Mouse (Mus musculus) brown adipose tissue, adult 24 weeks (tissue): ENCODE measurements at regions not wholly inside any gene's neighbourhood (a gene's known extent, or its start where the extent isn't known, plus 50 kb on each side); places are given as distances from the start of the nearest gene placed in this dataset.

Experiments used
- H3K27ac ChIP-seq: fragments of 200-500 bp; replicated peaks from 2 replicates; pipeline ENCODE4 v1.5.1; 2012; ENCODE audit warnings: low read depth, mild to moderate bottlenecking, low read length
- H3K4me1 ChIP-seq: fragments of 200-500 bp; 2 replicates; pipeline ENCODE4 v1.6.1; 2012; ENCODE audit warnings: low read length, mixed read lengths; ENCODE audit not compliant: control insufficient read depth, insufficient read depth, insufficient read length
- H3K4me3 ChIP-seq: fragments of 200-500 bp; 2 replicates; pipeline ENCODE4 v1.5.1; 2012; ENCODE audit warnings: low read depth, mild to moderate bottlenecking, low read length, moderate library complexity; ENCODE audit not compliant: insufficient read depth

DNA sequence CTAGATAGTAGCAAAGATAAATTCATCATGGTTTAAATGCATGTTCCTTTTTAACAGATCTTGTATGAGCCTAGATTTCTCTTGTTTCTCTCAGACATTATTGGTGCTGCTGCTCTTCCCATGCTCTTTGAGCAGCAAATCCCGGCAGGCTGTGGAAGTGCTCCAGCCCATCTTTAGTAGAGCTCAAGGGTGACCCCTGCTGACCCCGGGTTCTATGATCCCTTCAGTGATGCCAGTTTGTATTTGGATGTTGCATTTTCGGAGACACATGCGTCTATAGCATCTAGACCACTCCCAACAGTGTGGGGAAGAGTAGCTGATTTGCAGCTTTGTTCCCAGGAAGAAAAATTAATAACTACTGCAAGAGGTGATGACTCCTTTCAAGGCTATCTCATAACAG lies 164.3 kb downstream of the Otol1 start:
- no peak overlapping the region for H3K4me3 ChIP-seq
- H3K27ac ChIP-seq, result no peak overlapping the region
- no peaks in the 10 kb centered on the region for H3K4me1 ChIP-seq

DNA sequence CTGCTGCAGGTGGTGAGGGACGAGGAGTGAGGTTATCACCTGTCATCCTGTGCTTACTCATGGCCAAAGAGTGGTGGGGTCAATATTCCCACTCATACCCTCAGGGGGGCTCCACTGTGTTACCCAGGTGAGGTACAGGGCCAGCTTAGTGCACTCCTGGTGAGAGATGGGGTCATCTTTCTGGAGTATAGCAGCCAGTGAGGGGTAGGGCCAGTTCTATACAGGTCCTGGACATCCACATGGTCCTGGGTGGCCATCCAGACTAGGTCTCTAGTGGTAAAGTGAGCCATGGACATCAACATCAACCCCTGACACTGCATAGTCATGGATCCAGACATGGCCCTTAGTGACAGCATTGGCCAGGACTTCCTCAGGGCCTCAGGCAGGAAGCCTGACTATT lies 169.0 kb downstream of the Otol1 start:
- H3K4me1 ChIP-seq, result no peaks in the 10 kb centered on the region
- no peak overlapping the region for H3K4me3 ChIP-seq
- no peak overlapping the region for H3K27ac ChIP-seq

DNA sequence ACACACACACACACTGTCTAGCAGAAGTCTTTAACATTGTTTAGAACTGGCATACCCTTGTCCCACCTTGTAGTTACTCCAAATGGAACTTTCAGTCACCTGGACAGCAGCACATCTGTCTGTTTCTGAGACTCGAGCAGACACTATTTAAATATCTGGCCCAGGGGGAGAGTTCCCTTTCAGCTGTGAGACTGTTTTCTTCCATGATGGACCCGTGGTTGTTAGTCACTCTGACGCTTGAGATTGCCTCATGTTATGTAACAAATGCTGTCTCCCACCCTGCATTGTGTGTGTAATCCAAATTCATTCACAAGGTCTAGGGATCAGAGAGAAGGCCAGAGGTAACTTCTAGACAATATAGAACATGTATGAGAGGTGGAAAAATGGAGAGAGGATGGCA lies 174.2 kb downstream of the Otol1 start:
- H3K4me1 ChIP-seq, result no peaks in the 10 kb centered on the region
- no peak overlapping the region for H3K4me3 ChIP-seq
- H3K27ac ChIP-seq, result no peak overlapping the region

DNA sequence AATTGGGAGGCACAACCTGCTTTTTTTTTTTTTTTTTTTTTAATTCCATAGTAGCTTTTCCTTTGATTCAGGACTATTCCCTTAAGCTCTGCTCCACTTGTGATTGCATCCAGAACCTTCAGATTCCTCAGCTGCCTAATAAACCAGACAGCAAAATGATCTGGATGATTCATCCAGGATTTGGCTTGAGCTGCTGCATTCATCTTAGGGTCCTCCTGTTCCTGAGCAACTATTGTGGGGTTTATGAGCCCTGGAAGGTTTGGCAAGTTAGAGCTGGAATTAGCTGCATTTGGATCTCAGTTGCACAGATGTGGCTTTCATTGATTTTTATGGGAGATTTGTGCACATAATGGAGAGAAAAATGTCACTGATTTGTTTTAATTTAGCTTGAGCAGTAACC lies 183.3 kb downstream of the Otol1 start:
- Histone ChIP-seq H3K4me3 (no peak overlapping the region), H3K4me1 (no peaks in the 10 kb centered on the region), H3K27ac (no peak overlapping the region)

DNA sequence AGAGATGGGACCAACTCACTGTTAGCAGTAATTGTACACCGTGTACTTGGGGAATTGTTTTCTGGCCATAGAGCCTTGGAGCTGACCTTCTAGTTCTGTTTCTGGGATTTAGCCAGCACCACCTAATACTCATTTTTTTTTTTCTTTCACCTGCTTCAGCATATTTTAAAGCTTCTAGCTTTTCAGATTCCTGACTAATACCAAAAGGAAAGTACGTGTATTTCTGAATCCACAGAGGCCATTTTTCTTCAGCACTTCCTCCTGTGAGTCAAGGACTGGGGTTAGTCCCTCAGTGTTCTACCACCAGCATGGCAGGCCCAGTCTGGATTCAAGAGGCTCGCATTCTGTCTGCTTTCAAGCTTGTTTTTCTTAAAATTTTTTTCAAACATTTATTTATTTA lies 189.3 kb downstream of the Otol1 start:
- no peak overlapping the region for H3K4me3 ChIP-seq
- no peak overlapping the region for H3K27ac ChIP-seq
- no peaks in the 10 kb centered on the region for H3K4me1 ChIP-seq

DNA sequence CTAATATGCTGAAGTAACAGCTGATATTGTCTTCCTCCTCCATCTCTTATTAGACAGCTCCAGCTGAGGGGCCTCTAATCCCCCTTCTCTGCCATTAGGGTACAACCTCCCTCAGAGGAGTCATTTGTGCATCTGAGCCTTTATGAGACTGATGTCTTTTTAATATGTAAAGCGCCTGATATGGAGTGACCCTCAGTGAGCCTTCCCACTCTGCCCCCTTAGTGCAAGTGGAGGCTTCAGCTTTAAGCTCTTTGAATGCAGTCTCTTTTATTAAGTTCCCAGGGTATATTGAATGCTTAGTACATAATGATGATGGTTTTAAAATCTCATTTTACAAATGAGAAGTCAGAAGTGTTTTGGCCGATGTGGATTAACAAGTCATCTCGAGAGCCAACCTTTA lies 191.5 kb downstream of the Otol1 start:
- H3K4me3 ChIP-seq, result no peak overlapping the region
- H3K27ac ChIP-seq, result no peak overlapping the region
- no peaks in the 10 kb centered on the region for H3K4me1 ChIP-seq

DNA sequence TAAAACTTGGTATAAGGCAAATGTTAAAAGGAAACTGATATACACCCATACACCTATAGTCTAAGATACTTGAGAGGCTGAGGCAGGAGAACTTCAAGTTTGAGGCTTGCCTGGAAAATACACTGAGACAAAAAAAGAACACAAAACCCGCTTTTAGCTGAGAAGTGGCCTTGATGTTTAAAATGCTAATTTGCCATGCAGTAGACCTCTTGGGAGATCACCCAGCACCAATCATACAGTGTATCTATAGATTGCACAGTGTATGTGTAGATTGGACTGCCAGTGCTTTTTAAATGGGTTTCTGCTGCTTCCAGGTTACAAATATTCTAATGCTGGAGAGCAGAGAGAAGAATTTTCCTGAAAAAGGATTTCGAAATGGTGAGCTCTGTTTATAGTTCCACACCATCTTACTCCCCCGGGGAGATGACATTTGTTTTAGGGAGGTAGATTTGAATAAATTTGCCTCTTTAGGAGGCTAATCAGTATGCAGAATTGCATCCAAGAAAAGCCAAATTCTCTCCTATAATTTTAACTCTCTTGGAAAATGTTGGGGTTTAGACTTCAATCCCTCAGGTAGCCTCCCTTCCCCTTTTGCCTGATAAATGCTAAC lies 194.0 kb downstream of the Otol1 start:
- Histone ChIP-seq H3K4me3 (no peak overlapping the region), H3K27ac (no peak overlapping the region), H3K4me1 (no peaks in the 10 kb centered on the region)

DNA sequence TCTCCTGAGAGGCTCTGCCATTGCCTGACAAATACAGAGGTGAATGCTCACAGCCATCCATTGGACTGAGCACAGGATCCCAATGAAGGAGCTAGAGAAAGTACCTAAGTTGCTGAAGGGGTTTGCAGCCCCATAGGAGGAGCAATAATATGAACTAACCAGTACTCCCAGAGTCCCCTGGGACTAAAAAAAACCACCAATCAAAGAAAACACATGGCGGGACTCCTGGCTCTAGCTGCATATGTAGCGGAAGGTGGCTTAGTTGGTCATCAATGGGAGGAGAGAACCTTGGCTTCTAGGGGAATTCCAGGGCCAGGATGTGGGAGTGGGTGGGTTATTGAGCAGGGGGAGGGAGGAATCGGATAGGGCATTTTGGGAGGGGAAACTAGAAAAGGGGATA lies 207.8 kb downstream of the Otol1 start:
- H3K4me1 ChIP-seq, result no peaks in the 10 kb centered on the region
- no peak overlapping the region for H3K4me3 ChIP-seq
- no peak overlapping the region for H3K27ac ChIP-seq

DNA sequence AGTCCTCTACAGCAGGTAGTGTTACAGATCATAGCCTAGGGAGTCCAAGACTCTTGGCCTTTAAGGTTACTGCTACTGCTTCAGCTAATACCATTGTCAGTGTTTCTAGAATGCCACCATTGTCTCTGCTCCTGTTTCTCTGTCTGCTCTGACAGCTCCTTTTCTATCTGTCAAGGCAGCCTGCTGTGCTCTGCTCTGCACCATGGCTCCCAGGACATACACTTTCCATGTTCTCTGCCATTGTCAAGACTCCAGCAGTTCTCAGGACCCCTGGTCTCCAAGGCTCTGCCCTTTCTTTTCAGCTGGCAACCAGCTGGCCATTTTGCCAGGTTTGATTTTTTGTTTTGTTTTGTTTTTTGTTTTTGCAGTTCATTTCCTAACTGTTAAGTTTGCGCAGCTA lies 208.7 kb downstream of the Otol1 start:
- H3K27ac ChIP-seq, result no peak overlapping the region
- H3K4me1 ChIP-seq, result no peaks in the 10 kb centered on the region
- H3K4me3 ChIP-seq, result no peak overlapping the region

DNA sequence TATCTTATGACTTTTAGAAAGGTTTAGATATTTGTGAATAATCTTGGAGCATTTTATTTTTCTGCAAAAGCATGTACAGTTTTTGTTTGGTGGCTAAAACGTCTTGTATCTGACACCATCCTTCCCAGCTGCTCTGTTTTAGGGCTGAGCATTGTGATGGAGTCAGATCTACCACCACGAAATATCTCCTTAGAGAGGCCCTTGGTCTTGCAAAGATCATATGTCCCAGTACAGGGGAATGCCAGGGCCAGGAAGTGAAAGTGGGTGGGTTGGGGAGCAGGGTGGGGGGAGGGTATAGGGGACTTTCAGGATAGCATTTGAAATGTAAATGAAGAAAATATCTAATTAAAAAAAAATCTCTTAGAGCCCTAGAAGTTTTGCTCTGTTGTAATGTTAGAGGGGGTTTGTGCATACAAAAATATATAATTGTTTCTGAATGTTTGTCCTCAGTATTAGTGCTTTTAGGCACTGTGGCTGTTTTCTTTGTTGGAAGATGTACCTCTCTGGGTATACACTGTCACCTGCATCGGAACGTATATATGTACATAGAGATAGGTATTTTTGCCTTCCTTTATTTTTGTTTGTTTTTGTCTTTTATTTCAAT lies 211.4 kb downstream of the Otol1 start:
- Histone ChIP-seq H3K4me1 (no peaks in the 10 kb centered on the region), H3K4me3 (no peak overlapping the region), H3K27ac (no peak overlapping the region)

DNA sequence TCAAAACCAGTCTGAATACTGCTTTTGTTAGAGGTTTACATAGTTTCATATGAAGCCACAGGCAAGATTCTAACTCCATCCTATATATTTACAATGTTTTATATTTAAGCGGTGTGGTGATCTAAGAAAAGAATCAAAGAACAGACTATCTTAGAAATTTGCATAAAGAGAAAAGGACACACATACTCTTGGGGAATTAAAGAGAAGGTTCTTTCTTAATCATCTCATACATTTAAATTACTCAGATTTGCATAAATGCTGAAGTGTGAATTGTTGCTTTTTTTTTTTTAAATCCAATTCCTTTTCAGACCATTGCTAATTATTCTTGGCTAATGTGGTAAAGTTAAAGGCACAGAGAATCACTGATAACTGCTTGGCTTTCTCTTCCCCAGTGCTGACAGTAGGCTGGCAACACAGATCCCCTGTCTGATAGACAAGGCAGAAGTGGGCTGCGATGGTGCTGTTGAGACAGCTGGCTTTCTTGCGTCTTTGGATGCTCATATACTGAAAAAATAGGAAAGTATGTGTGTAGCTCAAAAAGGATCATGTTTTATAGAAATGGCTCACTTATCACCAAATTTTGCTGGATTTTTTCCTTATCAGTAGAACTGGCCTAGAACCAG lies 216.1 kb downstream of the Otol1 start:
- Histone ChIP-seq H3K4me1 (no peaks in the 10 kb centered on the region), H3K4me3 (no peak overlapping the region), H3K27ac (no peak overlapping the region)

DNA sequence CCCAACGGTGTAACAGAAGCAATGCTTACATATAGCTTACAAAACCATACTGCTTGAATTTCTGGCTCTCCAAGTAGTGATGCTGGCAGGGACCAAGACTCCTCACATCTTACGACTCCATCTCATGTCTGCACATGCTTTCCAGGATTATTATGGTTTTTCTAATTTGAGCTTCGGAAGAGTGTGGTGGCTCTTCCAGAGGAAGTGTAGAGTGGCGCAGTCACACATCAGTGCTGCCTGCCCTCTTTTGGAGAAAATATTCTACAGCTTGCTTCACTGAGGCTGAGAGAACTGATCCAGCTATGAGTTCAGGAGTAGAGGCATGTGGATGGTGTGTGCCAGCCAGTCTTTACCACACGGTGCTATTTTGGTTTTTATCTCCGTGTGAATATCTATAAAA lies 217.4 kb downstream of the Otol1 start:
- Histone ChIP-seq H3K27ac (no peak overlapping the region), H3K4me3 (no peak overlapping the region), H3K4me1 (no peaks in the 10 kb centered on the region)

DNA sequence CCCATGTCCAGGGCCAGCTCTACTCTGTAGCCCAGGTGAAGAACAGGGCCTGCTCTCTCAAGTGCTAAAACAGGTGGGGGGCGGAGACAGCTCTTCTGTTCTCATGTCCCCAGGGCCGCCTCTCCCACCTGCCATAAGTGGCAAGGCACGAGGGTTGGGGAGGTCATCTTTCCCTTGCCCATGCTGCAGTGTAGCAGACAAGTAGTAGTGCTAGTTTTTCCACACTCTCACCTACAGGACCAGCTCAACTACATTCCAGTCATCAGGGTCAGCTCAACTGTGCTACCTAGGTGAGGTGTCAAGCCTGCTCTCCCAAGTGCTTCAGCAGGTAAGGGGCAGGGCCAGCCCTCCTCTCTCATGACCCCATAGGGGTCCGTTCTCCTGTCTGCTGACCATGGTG lies 219.8 kb downstream of the Otol1 start:
- Histone ChIP-seq H3K4me3 (no peak overlapping the region), H3K27ac (no peak overlapping the region), H3K4me1 (no peaks in the 10 kb centered on the region)

DNA sequence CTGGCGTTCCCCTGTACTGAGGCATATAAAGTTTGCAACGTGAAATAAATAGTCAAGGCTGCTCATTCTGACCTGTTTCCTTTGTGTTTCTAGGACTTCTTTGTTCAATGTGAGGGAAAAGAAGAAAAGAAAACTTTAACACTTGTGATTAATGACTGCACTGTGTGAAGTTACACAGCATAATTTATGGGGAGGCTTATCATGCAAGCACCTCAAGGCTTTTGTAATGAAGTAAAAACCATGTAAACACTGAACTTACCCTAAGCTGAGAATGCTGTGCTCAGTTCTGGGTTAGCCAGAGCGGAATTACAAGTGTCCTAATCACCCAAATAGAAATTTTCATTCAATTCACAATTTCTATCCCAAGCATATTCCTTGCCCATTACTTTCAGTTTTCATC lies 241.2 kb downstream of the Otol1 start:
- no peaks in the 10 kb centered on the region for H3K4me1 ChIP-seq
- H3K27ac ChIP-seq, result no peak overlapping the region
- H3K4me3 ChIP-seq, result no peak overlapping the region

DNA sequence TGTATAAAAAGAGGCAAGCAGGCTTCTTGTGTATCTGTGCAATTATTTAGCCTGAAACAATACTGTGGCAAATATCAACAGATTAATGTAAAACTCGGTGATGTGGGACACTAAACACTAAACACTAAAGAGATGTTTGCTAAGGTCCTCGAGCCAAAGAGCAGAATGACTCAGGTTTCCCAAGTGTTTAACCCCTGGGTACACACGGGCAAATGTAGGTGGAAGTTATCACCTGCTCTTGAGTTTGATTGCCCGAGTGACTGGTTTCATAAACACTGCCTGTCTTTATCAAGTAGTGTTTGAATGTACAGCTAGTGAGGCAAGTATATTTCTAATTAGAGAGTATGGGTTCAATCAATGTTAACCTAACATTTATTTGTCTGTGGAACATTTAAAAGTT lies 242.5 kb downstream of the Otol1 start:
- H3K4me1 ChIP-seq, result no peaks in the 10 kb centered on the region
- H3K27ac ChIP-seq, result no peak overlapping the region
- H3K4me3 ChIP-seq, result no peak overlapping the region

DNA sequence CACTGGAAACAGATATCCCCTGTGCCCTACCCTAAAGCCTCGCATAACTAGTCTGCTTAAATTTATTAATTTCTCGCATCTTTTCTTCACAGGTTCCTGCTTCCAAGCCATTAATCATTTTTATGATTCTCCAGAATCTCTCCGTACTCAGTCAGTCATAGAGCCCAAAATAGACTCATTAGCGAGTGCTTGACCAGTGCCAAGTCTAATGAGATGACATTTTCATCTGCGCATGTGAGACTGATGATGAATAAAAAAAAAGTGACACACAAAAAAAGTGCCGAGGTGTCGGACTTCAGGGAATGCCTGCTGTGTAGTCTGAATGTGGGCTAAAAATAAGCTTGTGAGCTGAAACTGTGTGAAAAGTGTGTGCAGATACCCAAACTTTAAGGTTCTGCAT lies 243.3 kb downstream of the Otol1 start:
- Histone ChIP-seq H3K27ac (no peak overlapping the region), H3K4me3 (no peak overlapping the region), H3K4me1 (no peaks in the 10 kb centered on the region)
